Mouse (Mus musculus): ENCODE results near the gene Pfkm. TPM values are rescaled to one million over a fixed set of nuclear protein-coding genes. Genes with fewer than 3 reads are reported as not detected.

Gene Pfkm
- total and polyA plus RNA-seq, 2 experiments from 2014 or later: 89.9 to 102 TPM

GRCm38 (mm10) chr15:98155272-98155671, 62.9 kb downstream of the Pfkm start:
- ATAC-seq (ENCODE audit: low FRiP score): no peak
- no peaks in the 10 kb centered on the region for H3K4me1 ChIP-seq (ENCODE audit: insufficient read depth, low read length)
- no peak for TF ChIP-seq CTCF (IDR thresholded peaks at IDR 0.05)
- DNase-seq (ENCODE audit: low spot score): no peak
- no peak overlapping the region for H3K9ac ChIP-seq (replicated peaks; ENCODE audit: low read length, poor library complexity, severe bottlenecking)
- H3K27ac ChIP-seq (ENCODE audit: low read depth, low read length): no peak overlapping the region
- H3K4me2 ChIP-seq (ENCODE audit: low read depth, low read length, poor library complexity, severe bottlenecking): no peak overlapping the region
- no peaks in the 10 kb centered on the region for H3K36me3 ChIP-seq (ENCODE audit: insufficient read depth, low read length)
- no peak overlapping the region for H3K4me3 ChIP-seq (ENCODE audit: low read depth, low read length)
- 92% methylated on average over 5 of the region's 5 CpGs for WGBS
- no peaks in the 10 kb centered on the region for H3K9me3 ChIP-seq (ENCODE audit: low read length)
- no peaks in the 10 kb centered on the region for H3K27me3 ChIP-seq (ENCODE audit: insufficient read depth, low read length)

DNA sequence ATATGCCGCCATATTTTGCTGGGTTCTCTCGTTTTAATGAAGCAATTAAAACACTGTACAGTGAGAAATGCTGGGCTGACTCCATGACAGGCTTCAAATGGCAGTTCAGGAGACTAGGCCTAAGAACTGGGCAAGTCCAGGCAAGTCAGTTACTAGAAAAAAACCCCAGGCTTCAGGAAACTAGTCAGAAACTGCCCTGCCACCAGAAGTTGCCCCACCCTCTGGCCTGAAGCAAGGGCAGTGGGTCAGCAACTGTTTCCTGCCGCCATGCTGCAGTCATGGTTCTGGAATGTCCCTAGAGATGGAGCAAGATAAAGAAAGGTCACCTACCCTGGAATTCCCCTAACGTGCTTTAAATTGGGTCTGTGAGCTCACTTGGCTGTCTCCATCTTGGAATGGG, 63.6 kb downstream of the Pfkm start:
- ATAC-seq (ENCODE audit: low FRiP score) (no peak), DNase-seq (ENCODE audit: low spot score) (no peak)
- no peak overlapping the region for H3K9ac ChIP-seq (replicated peaks; ENCODE audit: low read length, poor library complexity, severe bottlenecking)
- H3K4me1 ChIP-seq (ENCODE audit: insufficient read depth, low read length): no peaks in the 10 kb centered on the region
- H3K27me3 ChIP-seq (ENCODE audit: insufficient read depth, low read length): no peaks in the 10 kb centered on the region
- H3K36me3 ChIP-seq (ENCODE audit: insufficient read depth, low read length): no peaks in the 10 kb centered on the region
- WGBS: 88% methylated on average over 4 of the region's 4 CpGs
- no peak overlapping the region for H3K4me3 ChIP-seq (ENCODE audit: low read depth, low read length)
- TF ChIP-seq CTCF (IDR thresholded peaks at IDR 0.05): no peak
- no peak overlapping the region for H3K27ac ChIP-seq (ENCODE audit: low read depth, low read length)
- no peaks in the 10 kb centered on the region for H3K9me3 ChIP-seq (ENCODE audit: low read length)
- H3K4me2 ChIP-seq (ENCODE audit: low read depth, low read length, poor library complexity, severe bottlenecking): no peak overlapping the region

- WGBS: 65% methylated on average over 1 of the region's 1 CpGs
- Histone ChIP-seq H3K4me3 (ENCODE audit: low read depth, low read length) (no peak overlapping the region), H3K36me3 (ENCODE audit: insufficient read depth, low read length) (no peaks in the 10 kb centered on the region), H3K27me3 (ENCODE audit: insufficient read depth, low read length) (no peaks in the 10 kb centered on the region), H3K9me3 (ENCODE audit: low read length) (no peaks in the 10 kb centered on the region), H3K27ac (ENCODE audit: low read depth, low read length) (no peak overlapping the region), H3K4me1 (ENCODE audit: insufficient read depth, low read length) (no peaks in the 10 kb centered on the region), H3K9ac (replicated peaks; ENCODE audit: low read length, poor library complexity, severe bottlenecking) (no peak overlapping the region), H3K4me2 (ENCODE audit: low read depth, low read length, poor library complexity, severe bottlenecking) (no peak overlapping the region)
- TF ChIP-seq CTCF (IDR thresholded peaks at IDR 0.05): no peak
- no peak for DNase-seq (ENCODE audit: low spot score)
- no peak for ATAC-seq (ENCODE audit: low FRiP score)
Observed at GRCm38 (mm10) chr15:98157253-98157652, 64.9 kb downstream of the Pfkm start.

- DNase-seq (ENCODE audit: low spot score): no peak
- Histone ChIP-seq H3K27me3 (ENCODE audit: insufficient read depth, low read length) (no peaks in the 10 kb centered on the region), H3K9ac (replicated peaks; ENCODE audit: low read length, poor library complexity, severe bottlenecking) (no peak overlapping the region), H3K4me2 (ENCODE audit: low read depth, low read length, poor library complexity, severe bottlenecking) (no peak overlapping the region), H3K4me1 (ENCODE audit: insufficient read depth, low read length) (no peaks in the 10 kb centered on the region), H3K27ac (ENCODE audit: low read depth, low read length) (no peak overlapping the region), H3K9me3 (ENCODE audit: low read length) (no peaks in the 10 kb centered on the region), H3K36me3 (ENCODE audit: insufficient read depth, low read length) (no peaks in the 10 kb centered on the region), H3K4me3 (ENCODE audit: low read depth, low read length) (no peak overlapping the region)
- ATAC-seq (ENCODE audit: low FRiP score): no peak
- no peak for TF ChIP-seq CTCF (IDR thresholded peaks at IDR 0.05)
- WGBS: 54% methylated on average over 19 of the region's 19 CpGs
Observed at GRCm38 (mm10) chr15:98161026-98161805, 68.8 kb downstream of the Pfkm start.

- H3K27ac ChIP-seq (ENCODE audit: low read depth, low read length): no peak overlapping the region
- H3K9ac ChIP-seq (replicated peaks; ENCODE audit: low read length, poor library complexity, severe bottlenecking): no peak overlapping the region
- H3K27me3 ChIP-seq (ENCODE audit: insufficient read depth, low read length): no peaks in the 10 kb centered on the region
- no peak for TF ChIP-seq CTCF (IDR thresholded peaks at IDR 0.05)
- 0 out of 2 replicates have a peak, but pooled peaks cover 4% of the 10 kb centered on the region for H3K4me1 ChIP-seq (ENCODE audit: insufficient read depth, low read length)
- no peaks in the 10 kb centered on the region for H3K36me3 ChIP-seq (ENCODE audit: insufficient read depth, low read length)
- no peak for ATAC-seq (ENCODE audit: low FRiP score)
- WGBS: 80% methylated on average over 4 of the region's 4 CpGs
- H3K9me3 ChIP-seq (ENCODE audit: low read length): no peaks in the 10 kb centered on the region
- no peak for DNase-seq (ENCODE audit: low spot score)
- no peak overlapping the region for H3K4me2 ChIP-seq (ENCODE audit: low read depth, low read length, poor library complexity, severe bottlenecking)
- H3K4me3 ChIP-seq (ENCODE audit: low read depth, low read length): no peak overlapping the region
Observed at GRCm38 (mm10) chr15:98162561-98162960, 70.2 kb downstream of the Pfkm start.

- Histone ChIP-seq H3K4me3 (ENCODE audit: low read depth, low read length) (0 out of 2 replicates have a peak within 1 kb of the TSS, but pooled peaks have one; percentile 66), H3K27me3 (ENCODE audit: insufficient read depth, low read length) (no peaks in the 10 kb centered on the region), H3K4me2 (ENCODE audit: low read depth, low read length, poor library complexity, severe bottlenecking) (peak within 1 kb of the TSS; percentile 84; the same call in 1 of the 2 replicates), H3K9me3 (ENCODE audit: low read length) (no peaks in the 10 kb centered on the region), H3K9ac (replicated peaks; ENCODE audit: low read length, poor library complexity, severe bottlenecking) (no peak within 1 kb of the TSS), H3K36me3 (ENCODE audit: insufficient read depth, low read length) (no peaks in the 10 kb centered on the region), H3K27ac (ENCODE audit: low read depth, low read length) (no peak within 1 kb of the TSS), H3K4me1 (ENCODE audit: insufficient read depth, low read length) (0 out of 2 replicates have a peak, but pooled peaks cover 4% of the 10 kb centered on the region)
- no peak for ATAC-seq (ENCODE audit: low FRiP score)
- WGBS: 91% methylated on average over 5 of the region's 5 CpGs
- no peak for TF ChIP-seq CTCF (IDR thresholded peaks at IDR 0.05)
- no peak for DNase-seq (ENCODE audit: low spot score)
Observed at GRCm38 (mm10) chr15:98165525-98165924, 73.1 kb downstream of the Pfkm start, which contains the start of gene Asb8. Asb8 (minus strand) TSS chr15:98165625.

Data from midbrain, postnatal 0 days (tissue).